In genomic region chr6:24262578-24262977, GRCm38 (mm10) we compare ENCODE assay signal across 18 mouse cellular contexts.
DNase-seq lines count a peak whose midpoint lies in the region; ATAC-seq and TF ChIP-seq lines count a peak whose summit lies in the region.
"Had no signal": no experiment of that assay in that cellular context is flagged by ENCODE, and none has a peak within 500 bp of the region (broad histone marks: within the 10 kb centered on the region; RNA-seq: fewer than 3 reads in every experiment).

No protein-coding gene starts in this region.

- H3K4me2 ChIP-seq in intestine, embryonic 16.5 days (ENCODE audit: low read depth, low read length): no peak overlapping the region
- no peak overlapping the region for H3K4me2 ChIP-seq in kidney, embryonic 14.5 days (replicated peaks; ENCODE audit: low read depth, low read length)
- H3K4me2 ChIP-seq in liver, postnatal 0 days (ENCODE audit: low read depth, low read length): no peak overlapping the region
- H3K4me2 ChIP-seq in heart, embryonic 11.5 days: no peak overlapping the region
- H3K4me2 ChIP-seq: embryonic facial prominence, embryonic 13.5 days; hindbrain, embryonic 15.5 days; limb, embryonic 15.5 days had no signal

- TF ChIP-seq EP300 in liver, postnatal 0 days (IDR thresholded peaks at IDR 0.05; ENCODE audit: low read depth): no peak

- ATAC-seq in intestine, embryonic 16.5 days: peak; percentile 87
- ATAC-seq in kidney, embryonic 14.5 days (ENCODE audit: low FRiP score, low TSS enrichment): peak; percentile 49; the same call in 1 of the 2 replicates
- ATAC-seq in liver, postnatal 0 days: peak; percentile 97
- no peak for ATAC-seq in heart, embryonic 11.5 days (replicated peaks; ENCODE audit: insufficient number of reproducible peaks, low FRiP score, low TSS enrichment)

- peak; percentile 4 to 24 for DNase-seq in kidney, postnatal 4 days
- peak; percentile 52 for DNase-seq in liver, postnatal 0 days
- no peak for DNase-seq in B cell, adult 2 months
- DNase-seq in layer of hippocampus, adult 9-10 months (ENCODE audit: low spot score): no peak
- DNase-seq in left cerebral cortex, postnatal 4 days: no peak
- DNase-seq: adrenal gland, postnatal 10 days; cerebellum, adult 18-20 months; gastrocnemius, adult 2 months; heart, postnatal 10 days; layer of hippocampus, adult 9-11 months; lung, postnatal 14 days had no signal

- H3K9me3 ChIP-seq in intestine, embryonic 16.5 days (ENCODE audit: control insufficient read depth, low read length): no peaks in the 10 kb centered on the region
- no peaks in the 10 kb centered on the region for H3K9me3 ChIP-seq in kidney, embryonic 14.5 days (ENCODE audit: control insufficient read depth, low read length)
- H3K9me3 ChIP-seq in liver, postnatal 0 days (ENCODE audit: low read length): no peaks in the 10 kb centered on the region
- H3K9me3 ChIP-seq in heart, embryonic 11.5 days (replicated peaks; ENCODE audit: control insufficient read depth, low read length): no peaks in the 10 kb centered on the region
- H3K9me3 ChIP-seq: embryonic facial prominence, embryonic 13.5 days; hindbrain, embryonic 15.5 days; limb, embryonic 15.5 days; megakaryocyte, embryonic 14.5 days had no signal

- H3K4me1 ChIP-seq in intestine, embryonic 16.5 days (ENCODE audit: control insufficient read depth, insufficient read depth, low read length): no peaks in the 10 kb centered on the region
- H3K4me1 ChIP-seq in kidney, embryonic 14.5 days (ENCODE audit: control insufficient read depth, insufficient read depth, low read length): no peaks in the 10 kb centered on the region
- H3K4me1 ChIP-seq in liver, postnatal 0 days (ENCODE audit: insufficient read depth): 0 out of 2 replicates have a peak, but pooled peaks cover 2% of the 10 kb centered on the region
- no peaks in the 10 kb centered on the region for H3K4me1 ChIP-seq in heart, embryonic 11.5 days (ENCODE audit: control insufficient read depth, insufficient read depth, low read length)
- H3K4me1 ChIP-seq: embryonic facial prominence, embryonic 13.5 days; hindbrain, embryonic 15.5 days; limb, embryonic 15.5 days; megakaryocyte, embryonic 14.5 days had no signal

- no peaks in the 10 kb centered on the region for H3K27me3 ChIP-seq in intestine, embryonic 16.5 days (replicated peaks; ENCODE audit: control insufficient read depth, insufficient read depth, low read length)
- no peaks in the 10 kb centered on the region for H3K27me3 ChIP-seq in kidney, embryonic 14.5 days (ENCODE audit: control insufficient read depth, insufficient read depth, low read length)
- H3K27me3 ChIP-seq in liver, postnatal 0 days (ENCODE audit: insufficient read depth, low read length): no peaks in the 10 kb centered on the region
- no peaks in the 10 kb centered on the region for H3K27me3 ChIP-seq in heart, embryonic 11.5 days (ENCODE audit: control insufficient read depth, insufficient read depth, low read length)
- H3K27me3 ChIP-seq: embryonic facial prominence, embryonic 13.5 days; hindbrain, embryonic 15.5 days; limb, embryonic 15.5 days; megakaryocyte, embryonic 14.5 days had no signal

- H3K36me3 ChIP-seq in intestine, embryonic 16.5 days (ENCODE audit: control insufficient read depth, insufficient read depth, low read length): no peaks in the 10 kb centered on the region
- no peaks in the 10 kb centered on the region for H3K36me3 ChIP-seq in kidney, embryonic 14.5 days (ENCODE audit: control insufficient read depth, insufficient read depth, low read length)
- no peaks in the 10 kb centered on the region for H3K36me3 ChIP-seq in liver, postnatal 0 days (replicated peaks; ENCODE audit: insufficient read depth, low read length)
- no peaks in the 10 kb centered on the region for H3K36me3 ChIP-seq in heart, embryonic 11.5 days (ENCODE audit: control insufficient read depth, insufficient read depth, low read length)
- H3K36me3 ChIP-seq: embryonic facial prominence, embryonic 13.5 days; hindbrain, embryonic 15.5 days; limb, embryonic 15.5 days had no signal

- no peak for TF ChIP-seq CTCF in liver, postnatal 0 days (IDR thresholded peaks at IDR 0.05; ENCODE audit: low read depth)

- no peak overlapping the region for H3K9ac ChIP-seq in intestine, embryonic 16.5 days (ENCODE audit: low read depth, low read length)
- H3K9ac ChIP-seq in kidney, embryonic 14.5 days (ENCODE audit: low read depth, low read length): no peak overlapping the region
- no peak overlapping the region for H3K9ac ChIP-seq in liver, postnatal 0 days (replicated peaks)
- H3K9ac ChIP-seq in heart, embryonic 11.5 days (ENCODE audit: low read depth, low read length): no peak overlapping the region
- H3K9ac ChIP-seq: embryonic facial prominence, embryonic 13.5 days; hindbrain, embryonic 15.5 days; limb, embryonic 15.5 days had no signal

- H3K4me3 ChIP-seq in intestine, embryonic 16.5 days (ENCODE audit: low read length): no peak overlapping the region
- no peak overlapping the region for H3K4me3 ChIP-seq in kidney, embryonic 14.5 days (ENCODE audit: low read length)
- no peak overlapping the region for H3K4me3 ChIP-seq in liver, postnatal 0 days (ENCODE audit: low read depth, low read length)
- H3K4me3 ChIP-seq in heart, embryonic 11.5 days (ENCODE audit: low read depth, low read length): no peak overlapping the region
- H3K4me3 ChIP-seq: embryonic facial prominence, embryonic 13.5 days; gastrocnemius, adult 2 months; hindbrain, embryonic 15.5 days; limb, embryonic 15.5 days; megakaryocyte, embryonic 14.5 days had no signal

- intact Hi-C loops in left cerebral cortex, postnatal 4 days (cut with DNase I): no loop called here

- no peak overlapping the region for H3K27ac ChIP-seq in intestine, embryonic 16.5 days (ENCODE audit: low read length)
- H3K27ac ChIP-seq in kidney, embryonic 14.5 days (ENCODE audit: low read depth, low read length): no peak overlapping the region
- no peak overlapping the region for H3K27ac ChIP-seq in liver, postnatal 0 days (ENCODE audit: low read depth)
- no peak overlapping the region for H3K27ac ChIP-seq in heart, embryonic 11.5 days (ENCODE audit: low read depth, low read length)
- H3K27ac ChIP-seq: embryonic facial prominence, embryonic 13.5 days; gastrocnemius, adult 2 months; hindbrain, embryonic 15.5 days; limb, embryonic 15.5 days had no signal

- WGBS in intestine, embryonic 16.5 days: 57% methylated on average over 5 of the region's 5 CpGs
- WGBS in kidney, embryonic 14.5 days: 62% methylated on average over 5 of the region's 5 CpGs
- 45% methylated on average over 5 of the region's 5 CpGs for WGBS in liver, postnatal 0 days (ENCODE audit: insufficient replicate concordance)
- 68% methylated on average over 5 of the region's 5 CpGs for WGBS in heart, embryonic 11.5 days (ENCODE audit: insufficient replicate concordance)

Comparison
In these comparisons a context has a peak if more than half of its experiments do, and no peak if none do; other contexts are left out.
1. DNase-seq: peak in kidney, postnatal 4 days (2 of 2) and liver, postnatal 0 days (single experiment); none in B cell, adult 2 months (0 of 2), layer of hippocampus, adult 9-10 months (single experiment) and left cerebral cortex, postnatal 4 days (single experiment).